Mouse (Mus musculus) midbrain, embryonic 14.5 days (tissue): ENCODE data around the gene Ptpn1. TPM values are rescaled to one million over a fixed set of nuclear protein-coding genes. Genes with fewer than 3 reads are reported as not detected.

Experiments
- ATAC-seq: fragments of 200-750 bp; cut with Nextera tagmentation; 2 replicates; pipeline ENCODE4 v1.8.0; 2017; ENCODE audit warnings: moderate number of reproducible peaks, moderate library complexity; ENCODE audit not compliant: low FRiP score, low TSS enrichment
- DNase-seq: peaks from one replicate; pipeline ENCODE4 v3.0.0-alpha.2; 2015
- H3K27ac ChIP-seq: fragments of 300-500 bp; sonication (generic); replicated peaks from 2 replicates; pipeline ENCODE4 v1.5.1; 2014; ENCODE audit warnings: mild to moderate bottlenecking, low read depth, low read length, moderate library complexity
- H3K27me3 ChIP-seq: fragments of 300-500 bp; sonication (generic); 2 replicates; pipeline ENCODE4 v1.6.1; 2014; ENCODE audit warnings: low read length, control low read depth, mixed read lengths; ENCODE audit not compliant: control insufficient read depth, insufficient read depth
- H3K36me3 ChIP-seq: fragments of 300-500 bp; sonication (generic); 2 replicates; pipeline ENCODE4 v1.6.1; 2014; ENCODE audit warnings: low read length, control low read depth; ENCODE audit not compliant: control insufficient read depth, insufficient read depth
- H3K4me1 ChIP-seq: fragments of 300-500 bp; sonication (generic); 2 replicates; pipeline ENCODE4 v1.6.1; 2014; ENCODE audit warnings: mild to moderate bottlenecking, antibody characterized with exemption, low read length, control low read depth; ENCODE audit not compliant: control insufficient read depth, insufficient read depth
- H3K4me2 ChIP-seq: fragments of 300-500 bp; sonication (generic); 2 replicates; pipeline ENCODE4 v1.6.1; 2014; ENCODE audit warnings: mild to moderate bottlenecking, low read length, moderate library complexity
- H3K4me3 ChIP-seq: fragments of 300-500 bp; sonication (generic); replicated peaks from 2 replicates; pipeline ENCODE4 v1.5.1; 2014; ENCODE audit warnings: low read depth, low read length
- H3K9ac ChIP-seq: fragments of 300-500 bp; sonication (generic); replicated peaks from 2 replicates; pipeline ENCODE4 v1.6.1; 2014; ENCODE audit warnings: mild to moderate bottlenecking, low read length, moderate library complexity
- H3K9me3 ChIP-seq: fragments of 300-500 bp; sonication (generic); 2 replicates; pipeline ENCODE4 v1.6.1; 2016; ENCODE audit warnings: low read length, control low read depth, mixed read lengths; ENCODE audit not compliant: control insufficient read depth
- WGBS: fragments of 180-500 bp; shearing (Covaris S2); extraction: QIAGEN DNeasy Blood & Tissue Kit; methylation state at CpG from one replicate; pipeline ENCODE4 v1.1.7; 2014; 5-methylcytosine and 5-hydroxymethylcytosine counted together
- polyA plus RNA-seq: library from polyadenylated mRNA; unstranded; fragments of >200 nt; fragmentation: Nextera tagmentation; extraction: Ambion mirVana; gene quantifications from 2 replicates; pipeline ENCODE4 v1.2.1, GENCODE M21; 2014

Ptpn1 gene
- polyA plus RNA-seq, 1 experiment from 2014 or later: 81.9 TPM

- H3K4me2 ChIP-seq: no peak overlapping the region
- no peaks in the 10 kb centered on the region for H3K36me3 ChIP-seq
- H3K4me1 ChIP-seq: no peaks in the 10 kb centered on the region
- H3K9ac ChIP-seq: no peak overlapping the region
- WGBS: 90% methylated on average over 3 of the region's 3 CpGs
- no peak overlapping the region for H3K4me3 ChIP-seq
- H3K27ac ChIP-seq: no peak overlapping the region
- H3K27me3 ChIP-seq: no peaks in the 10 kb centered on the region
- DNase-seq (no peak), ATAC-seq (no peak)
- H3K9me3 ChIP-seq: peaks cover 6% of the 10 kb centered on the region
Observed at GRCm38 (mm10) chr2:168005005-168005404, 73.1 kb downstream of the Ptpn1 start.

GRCm38 (mm10) chr2:168005616-168006015 is 73.8 kb downstream of the Ptpn1 start:
- H3K4me3 ChIP-seq: no peak overlapping the region
- no peak for DNase-seq
- H3K9ac ChIP-seq: no peak overlapping the region
- WGBS: 75% methylated on average over 3 of the region's 3 CpGs
- H3K9me3 ChIP-seq: peaks cover 3% of the 10 kb centered on the region
- no peak overlapping the region for H3K27ac ChIP-seq
- H3K36me3 ChIP-seq: no peaks in the 10 kb centered on the region
- no peak for ATAC-seq
- H3K27me3 ChIP-seq: no peaks in the 10 kb centered on the region
- H3K4me2 ChIP-seq: no peak overlapping the region
- H3K4me1 ChIP-seq: peaks cover 5% of the 10 kb centered on the region; the same call in 1 of the 2 replicates

GRCm38 (mm10) chr2:168006489-168006888 is 74.6 kb downstream of the Ptpn1 start:
- no peak for DNase-seq
- Histone ChIP-seq H3K9ac (no peak overlapping the region), H3K4me1 (peaks cover 8% of the 10 kb centered on the region; the same call in 1 of the 2 replicates), H3K4me2 (no peak overlapping the region), H3K4me3 (no peak overlapping the region), H3K9me3 (no peaks in the 10 kb centered on the region), H3K27me3 (no peaks in the 10 kb centered on the region), H3K27ac (no peak overlapping the region), H3K36me3 (no peaks in the 10 kb centered on the region)
- 78% methylated on average over 6 of the region's 6 CpGs for WGBS
- no peak for ATAC-seq

- peaks cover 8% of the 10 kb centered on the region; the same call in 1 of the 2 replicates for H3K4me1 ChIP-seq
- 56% methylated on average over 3 of the region's 3 CpGs for WGBS
- no peaks in the 10 kb centered on the region for H3K36me3 ChIP-seq
- no peak overlapping the region for H3K4me2 ChIP-seq
- DNase-seq: no peak
- no peak for ATAC-seq
- no peaks in the 10 kb centered on the region for H3K27me3 ChIP-seq
- no peaks in the 10 kb centered on the region for H3K9me3 ChIP-seq
- H3K27ac ChIP-seq: no peak overlapping the region
- no peak overlapping the region for H3K9ac ChIP-seq
- H3K4me3 ChIP-seq: no peak overlapping the region
Observed at GRCm38 (mm10) chr2:168008132-168008531, 76.3 kb downstream of the Ptpn1 start.

- Histone ChIP-seq H3K27me3 (no peaks in the 10 kb centered on the region), H3K36me3 (no peaks in the 10 kb centered on the region), H3K9ac (no peak within 1 kb of the TSS), H3K4me2 (no peak within 1 kb of the TSS), H3K27ac (no peak within 1 kb of the TSS), H3K4me3 (no peak within 1 kb of the TSS), H3K9me3 (no peaks in the 10 kb centered on the region), H3K4me1 (peaks cover 8% of the 10 kb centered on the region; the same call in 1 of the 2 replicates)
- ATAC-seq: no peak
- DNase-seq: peak; percentile 69
- WGBS: 35% methylated on average over 9 of the region's 9 CpGs
Observed at GRCm38 (mm10) chr2:168009936-168010668, 78.2 kb downstream of the Ptpn1 start, which contains the start of gene Ripor3. Gene Ripor3 (minus strand): TSS chr2:168010618.

- H3K4me2 ChIP-seq: no peak overlapping the region
- H3K4me1 ChIP-seq: peaks cover 8% of the 10 kb centered on the region; the same call in 1 of the 2 replicates
- 46% methylated on average over 11 of the region's 11 CpGs for WGBS
- no peak overlapping the region for H3K27ac ChIP-seq
- DNase-seq: peak; percentile 30
- H3K27me3 ChIP-seq: no peaks in the 10 kb centered on the region
- no peak overlapping the region for H3K9ac ChIP-seq
- no peak overlapping the region for H3K4me3 ChIP-seq
- H3K36me3 ChIP-seq: no peaks in the 10 kb centered on the region
- H3K9me3 ChIP-seq: no peaks in the 10 kb centered on the region
- no peak for ATAC-seq
Observed at GRCm38 (mm10) chr2:168010893-168011292, 79.0 kb downstream of the Ptpn1 start.

- Histone ChIP-seq H3K4me3 (no peak overlapping the region), H3K9me3 (no peaks in the 10 kb centered on the region), H3K4me1 (0 out of 2 replicates have a peak, but pooled peaks cover 3% of the 10 kb centered on the region), H3K4me2 (no peak overlapping the region), H3K27me3 (no peaks in the 10 kb centered on the region), H3K36me3 (no peaks in the 10 kb centered on the region), H3K27ac (no peak overlapping the region), H3K9ac (no peak overlapping the region)
- ATAC-seq (no peak), DNase-seq (peak; percentile 81)
- 18% methylated on average over 5 of the region's 5 CpGs for WGBS
Observed at GRCm38 (mm10) chr2:168016951-168017391, 85.1 kb downstream of the Ptpn1 start.

GRCm38 (mm10) chr2:168019201-168019715 is 87.4 kb downstream of the Ptpn1 start:
- H3K4me1 ChIP-seq: 0 out of 2 replicates have a peak, but pooled peaks cover 3% of the 10 kb centered on the region
- H3K27ac ChIP-seq: no peak overlapping the region
- 77% methylated on average over 9 of the region's 9 CpGs for WGBS
- H3K9me3 ChIP-seq: no peaks in the 10 kb centered on the region
- no peaks in the 10 kb centered on the region for H3K36me3 ChIP-seq
- no peak overlapping the region for H3K9ac ChIP-seq
- DNase-seq (peak; percentile 67), ATAC-seq (no peak)
- no peak overlapping the region for H3K4me2 ChIP-seq
- H3K27me3 ChIP-seq: no peaks in the 10 kb centered on the region
- H3K4me3 ChIP-seq: no peak overlapping the region
